Mouse (Mus musculus) kidney, adult 2 months (tissue): ENCODE measurements around the gene Kansl3. TPM values are rescaled to one million over a fixed set of nuclear protein-coding genes. Genes with fewer than 3 reads are reported as not detected.

ENCODE experiments used
- DNase-seq: peaks from one replicate; pipeline ENCODE4 v3.0.0; 2021
- H3K27ac ChIP-seq: fragments of 200-500 bp; 2 replicates; pipeline ENCODE4 v1.5.1; 2012; ENCODE audit warnings: low read depth, low read length, control low read depth, inconsistent platforms; ENCODE audit not compliant: insufficient read depth
- H3K27me3 ChIP-seq: fragments of 200-500 bp; replicated peaks from 2 replicates; pipeline ENCODE4 v1.6.1; 2012; ENCODE audit warnings: mild to moderate bottlenecking, moderate library complexity, low read length, inconsistent platforms; ENCODE audit not compliant: control insufficient read depth, insufficient read depth
- H3K36me3 ChIP-seq: fragments of 200-500 bp; 2 replicates; pipeline ENCODE4 v1.6.1; 2012; ENCODE audit warnings: mild to moderate bottlenecking, moderate library complexity, low read length, inconsistent platforms; ENCODE audit not compliant: control insufficient read depth, insufficient read depth
- H3K4me1 ChIP-seq: fragments of 200-500 bp; 2 replicates; pipeline ENCODE4 v1.6.1; 2011; ENCODE audit warnings: low read length; ENCODE audit not compliant: control insufficient read depth, insufficient read depth
- H3K4me3 ChIP-seq: fragments of 200-500 bp; 2 replicates; pipeline ENCODE4 v1.5.1; 2011; ENCODE audit warnings: mild to moderate bottlenecking, low read depth, low read length, control low read depth; ENCODE audit not compliant: insufficient read depth
- CTCF ChIP-seq: fragments of 200-500 bp; conservative IDR thresholded peaks from 2 replicates; pipeline ENCODE4 v1.5.1; 2011; ENCODE audit warnings: low read depth, mild to moderate bottlenecking, control low read depth, low read length, moderate library complexity, mixed read lengths; ENCODE audit not compliant: insufficient read depth, insufficient read length
- POLR2A ChIP-seq: fragments of 200-500 bp; IDR thresholded peaks from one replicate; pipeline ENCODE4 v1.6.1; 2011; ENCODE audit warnings: low read depth, low read length, control low read depth
- WGBS: fragments of 180-500 bp; shearing (Covaris S2); methylation state at CpG from one replicate; pipeline ENCODE4 v1.1.7; 2018; 5-methylcytosine and 5-hydroxymethylcytosine counted together
- polyA plus RNA-seq: library from polyadenylated mRNA; depleted of rRNA; stranded (reverse); fragments of >200 nt; gene quantifications from 2 replicates; pipeline ENCODE4 v1.2.3, GENCODE M21; 2012; rRNA removed

Gene Kansl3
- polyA plus RNA-seq, 1 experiment, result 63.8 TPM

- Histone ChIP-seq H3K4me3 (no peak overlapping the region), H3K4me1 (no peaks in the 10 kb centered on the region), H3K36me3 (no peaks in the 10 kb centered on the region), H3K27me3 (no peaks in the 10 kb centered on the region), H3K27ac (no peak overlapping the region)
- no peak for TF ChIP-seq POLR2A
- no peak for DNase-seq
- WGBS, result 67% methylated on average over 2 of the region's 2 CpGs
Observed at GRCm38 (mm10) chr1:36299676-36300075, 69.3 kb downstream of the Kansl3 start.

DNA sequence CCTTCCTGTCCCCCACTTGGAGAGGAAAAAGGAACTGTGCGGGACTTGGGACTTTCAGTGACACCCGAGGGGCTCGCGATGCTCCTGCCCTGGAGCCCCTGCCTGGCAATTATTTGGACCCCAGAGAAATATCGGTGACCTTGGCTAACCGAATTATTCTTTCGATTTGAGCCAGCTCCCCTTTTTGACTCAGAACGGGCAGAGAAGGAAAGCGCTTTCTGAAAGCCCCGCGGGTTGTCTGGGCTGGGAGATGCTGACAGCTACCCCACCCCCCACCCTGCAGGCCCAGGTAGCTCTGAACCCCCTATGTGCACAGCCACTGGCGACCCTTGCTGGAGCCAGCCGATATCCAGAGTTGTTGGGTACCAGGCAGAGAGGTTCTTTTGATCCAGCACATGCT is 69.9 kb downstream of the Kansl3 start:
- H3K27ac ChIP-seq, result no peak overlapping the region
- H3K36me3 ChIP-seq, result no peaks in the 10 kb centered on the region
- H3K27me3 ChIP-seq, result no peaks in the 10 kb centered on the region
- H3K4me3 ChIP-seq, result no peak overlapping the region
- TF ChIP-seq CTCF, result no peak
- TF ChIP-seq POLR2A, result no peak
- WGBS, result 47% methylated on average over 13 of the region's 13 CpGs
- H3K4me1 ChIP-seq, result no peaks in the 10 kb centered on the region
- DNase-seq, result no peak

- Histone ChIP-seq H3K27ac (no peak overlapping the region), H3K4me3 (no peak overlapping the region), H3K27me3 (no peaks in the 10 kb centered on the region), H3K36me3 (no peaks in the 10 kb centered on the region), H3K4me1 (no peaks in the 10 kb centered on the region)
- no peak for TF ChIP-seq CTCF
- no peak for TF ChIP-seq POLR2A
- 73% methylated on average over 4 of the region's 4 CpGs for WGBS
- no peak for DNase-seq
Observed at GRCm38 (mm10) chr1:36298107-36298506, 70.9 kb downstream of the Kansl3 start.

- Histone ChIP-seq H3K4me3 (no peak overlapping the region), H3K36me3 (no peaks in the 10 kb centered on the region), H3K27me3 (no peaks in the 10 kb centered on the region), H3K27ac (no peak overlapping the region), H3K4me1 (no peaks in the 10 kb centered on the region)
- TF ChIP-seq POLR2A (no peak), CTCF (no peak)
- no peak for DNase-seq
- WGBS, result 59% methylated on average over 9 of the region's 9 CpGs
Observed at GRCm38 (mm10) chr1:36296466-36297149, 72.4 kb downstream of the Kansl3 start.

DNA sequence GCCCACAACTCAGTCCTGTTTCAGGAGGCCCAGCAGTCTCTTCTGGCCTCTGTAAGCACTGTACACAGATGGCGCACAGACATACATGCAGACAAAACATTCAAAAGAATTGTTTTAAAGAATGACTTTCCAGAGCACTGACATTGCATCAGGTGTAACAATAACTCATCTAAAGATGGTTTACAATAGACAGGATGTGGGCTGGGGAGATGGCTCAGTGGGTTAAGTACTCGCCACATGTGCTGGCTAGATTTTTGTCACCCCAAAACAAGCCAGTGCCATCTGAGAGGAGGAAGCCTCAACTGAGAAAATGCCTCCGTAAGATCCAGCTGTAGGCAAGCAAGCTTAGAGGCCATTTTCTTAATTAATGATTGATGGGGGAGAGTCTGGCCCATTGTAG is 74.6 kb downstream of the Kansl3 start:
- TF ChIP-seq POLR2A, result no peak
- no peak for TF ChIP-seq CTCF

DNA sequence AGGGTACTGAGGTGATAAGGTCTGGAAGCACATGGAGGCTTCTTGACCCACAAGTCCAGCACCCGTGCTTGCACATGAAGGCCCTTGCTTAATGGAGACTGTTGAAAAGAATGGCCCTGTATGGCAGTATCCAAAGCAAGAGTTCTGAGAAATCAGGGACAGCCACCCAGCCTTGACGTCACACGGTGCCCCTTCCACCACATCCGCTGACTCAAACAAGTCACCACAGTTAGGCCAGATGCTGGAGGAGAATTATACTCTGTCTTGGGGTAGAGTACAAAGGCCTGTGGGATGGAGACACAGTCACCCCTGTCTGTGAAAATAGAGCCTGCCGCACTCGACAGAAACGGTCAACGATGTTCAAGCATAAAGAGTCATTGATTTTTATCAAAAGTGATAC is 75.5 kb downstream of the Kansl3 start:
- WGBS, result 91% methylated on average over 8 of the region's 8 CpGs
- H3K4me1 ChIP-seq, result no peaks in the 10 kb centered on the region
- TF ChIP-seq CTCF (no peak), POLR2A (no peak)

More for the DNA sequence above, 74.6 kb downstream of the Kansl3 start:
- Histone ChIP-seq H3K27me3 (no peaks in the 10 kb centered on the region), H3K36me3 (no peaks in the 10 kb centered on the region), H3K27ac (no peak overlapping the region), H3K4me1 (no peaks in the 10 kb centered on the region), H3K4me3 (no peak overlapping the region)
- no peak for DNase-seq
- 80% methylated on average over 3 of the region's 3 CpGs for WGBS

More for the DNA sequence above, 75.5 kb downstream of the Kansl3 start:
- DNase-seq, result no peak
- no peaks in the 10 kb centered on the region for H3K27me3 ChIP-seq
- H3K4me3 ChIP-seq, result no peak overlapping the region
- no peaks in the 10 kb centered on the region for H3K36me3 ChIP-seq
- no peak overlapping the region for H3K27ac ChIP-seq

Other genes starting within 250 kb of the Kansl3 start
- gene Uggt1, start 124.5 kb downstream of the Kansl3 start, polyA plus RNA-seq, result 12.6 and 15.3 TPM in 2 replicates
- 7.4 and 9.9 TPM in 2 replicates for gene Neurl3, start 94.5 kb downstream of the Kansl3 start, polyA plus RNA-seq
- 3.3 and 4.5 TPM in 2 replicates for gene Arid5a, start 61.4 kb downstream of the Kansl3 start, polyA plus RNA-seq
- gene Fer1l5, start 3.1 kb upstream of the Kansl3 start, polyA plus RNA-seq, result 0.06 and 0.08 TPM in 2 replicates
- gene Lman2l, start 76.1 kb upstream of the Kansl3 start, polyA plus RNA-seq, result 26.0 and 28.7 TPM in 2 replicates
- 14.3 and 15.9 TPM in 2 replicates for gene Cnnm4, start 102.4 kb upstream of the Kansl3 start, polyA plus RNA-seq
- 19.8 and 29.5 TPM in 2 replicates for gene Cnnm3, start 142.7 kb upstream of the Kansl3 start, polyA plus RNA-seq
- gene Ankrd23, start 167.7 kb upstream of the Kansl3 start, polyA plus RNA-seq, result 11.8 and 37.9 TPM in 2 replicates
- gene Gm42417, start 170.2 kb upstream of the Kansl3 start, polyA plus RNA-seq, result not detected in 2 replicates
- 16.8 and 22.6 TPM in 2 replicates for gene Ankrd39, start 178.3 kb upstream of the Kansl3 start, polyA plus RNA-seq
- 8.0 and 9.1 TPM in 2 replicates for gene Sema4c, start 189.2 kb upstream of the Kansl3 start, polyA plus RNA-seq